Mouse (Mus musculus): ENCODE results near the gene Acot6.
"Not testable (repeated sequence)": the region's sequence is repeated elsewhere in the genome, so short reads cannot be mapped to it uniquely, and the experiment has no call there.

DNA sequence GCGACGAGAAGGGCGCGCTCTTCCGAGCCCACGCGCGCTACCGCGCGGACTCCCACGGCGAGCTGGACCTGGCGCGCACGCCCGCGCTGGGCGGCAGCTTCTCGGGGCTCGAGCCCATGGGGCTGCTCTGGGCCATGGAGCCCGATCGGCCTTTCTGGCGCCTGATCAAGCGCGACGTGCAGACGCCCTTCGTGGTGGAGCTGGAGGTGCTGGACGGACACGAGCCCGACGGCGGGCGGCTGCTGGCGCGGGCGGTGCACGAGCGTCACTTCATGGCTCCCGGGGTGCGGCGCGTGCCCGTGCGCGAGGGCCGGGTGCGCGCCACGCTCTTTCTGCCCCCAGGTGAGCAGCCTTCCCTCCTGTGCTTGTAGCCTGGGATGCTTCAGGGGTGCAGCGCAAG is 30.9 kb upstream of the Acot6 start:
- TF ChIP-seq HCFC1 (IDR thresholded peaks at IDR 0.05; ENCODE audit: borderline replicate concordance, insufficient read depth, low read length); ZC3H11A (IDR thresholded peaks at IDR 0.05; ENCODE audit: borderline replicate concordance, low read depth, low read length); ZNF384 (IDR thresholded peaks at IDR 0.05; ENCODE audit: low read depth, low read length): not testable (repeated sequence)

All from ES-E14 (cell line).